Mouse (Mus musculus): ENCODE measurements around the gene Anks1b.

Gene Anks1b

GRCm38 (mm10) chr10:89873146-89873950 is at the start of gene Anks1b:
Gene Anks1b, plus strand, starts transcription at chr10:89873509.
- DNase-seq (ENCODE audit: low read depth, low spot score), result peak; percentile 45

- DNase-seq (ENCODE audit: low read depth, low spot score), result peak; percentile 34
Observed at GRCm38 (mm10) chr10:89823906-89824305, 49.4 kb upstream of the Anks1b start.

GRCm38 (mm10) chr10:89826896-89827295 is 46.4 kb upstream of the Anks1b start:
- DNase-seq (ENCODE audit: low read depth, low spot score), result no peak

GRCm38 (mm10) chr10:89832334-89832733 is 41.0 kb upstream of the Anks1b start:
- DNase-seq (ENCODE audit: low read depth, low spot score), result no peak

GRCm38 (mm10) chr10:89833166-89833565 is 40.1 kb upstream of the Anks1b start:
- no peak for DNase-seq (ENCODE audit: low read depth, low spot score)

GRCm38 (mm10) chr10:89837476-89837875 is 35.8 kb upstream of the Anks1b start:
- no peak for DNase-seq (ENCODE audit: low read depth, low spot score)

GRCm38 (mm10) chr10:89838834-89839233 is 34.5 kb upstream of the Anks1b start:
- DNase-seq (ENCODE audit: low read depth, low spot score), result no peak

- DNase-seq (ENCODE audit: low read depth, low spot score), result no peak
Observed at GRCm38 (mm10) chr10:89850951-89851350, 22.4 kb upstream of the Anks1b start.

- no peak for DNase-seq (ENCODE audit: low read depth, low spot score)
Observed at GRCm38 (mm10) chr10:89855251-89855875, 17.9 kb upstream of the Anks1b start.

- DNase-seq (ENCODE audit: low read depth, low spot score), result no peak
Observed at GRCm38 (mm10) chr10:89856286-89856685, 17.0 kb upstream of the Anks1b start.

GRCm38 (mm10) chr10:89868211-89868610 is 5.1 kb upstream of the Anks1b start:
- no peak for DNase-seq (ENCODE audit: low read depth, low spot score)

- DNase-seq (ENCODE audit: low read depth, low spot score), result no peak
Observed at GRCm38 (mm10) chr10:89868836-89869235, 4.5 kb upstream of the Anks1b start.

- peak; percentile 40 for DNase-seq (ENCODE audit: low read depth, low spot score)
Observed at GRCm38 (mm10) chr10:89872501-89873145, 686 bp upstream of the Anks1b start.

- DNase-seq (ENCODE audit: low read depth, low spot score), result no peak
Observed at GRCm38 (mm10) chr10:89874036-89874435, 727 bp downstream of the Anks1b start.

GRCm38 (mm10) chr10:89883561-89883960 is 10.3 kb downstream of the Anks1b start:
- DNase-seq (ENCODE audit: low read depth, low spot score), result no peak

- no peak for DNase-seq (ENCODE audit: low read depth, low spot score)
Observed at GRCm38 (mm10) chr10:89902720-89903337, 29.5 kb downstream of the Anks1b start.

GRCm38 (mm10) chr10:89911889-89912288 is 38.6 kb downstream of the Anks1b start:
- no peak for DNase-seq (ENCODE audit: low read depth, low spot score)

- no peak for DNase-seq (ENCODE audit: low read depth, low spot score)
Observed at GRCm38 (mm10) chr10:89913174-89913573, 39.9 kb downstream of the Anks1b start.

- no peak for DNase-seq (ENCODE audit: low read depth, low spot score)
Observed at GRCm38 (mm10) chr10:89917141-89917540, 43.8 kb downstream of the Anks1b start.

GRCm38 (mm10) chr10:89921965-89922364 is 48.7 kb downstream of the Anks1b start:
- no peak for DNase-seq (ENCODE audit: low read depth, low spot score)

GRCm38 (mm10) chr10:89942180-89942579 is 68.9 kb downstream of the Anks1b start:
- DNase-seq (ENCODE audit: low read depth, low spot score), result no peak
